Mouse (Mus musculus): ENCODE measurements around the gene Ehd2.

Ehd2 gene

GRCm38 (mm10) chr7:15910521-15910920 lies 56.8 kb downstream of the Ehd2 start:
- no peak for DNase-seq (ENCODE audit: low spot score in 2 of 2)

DNA sequence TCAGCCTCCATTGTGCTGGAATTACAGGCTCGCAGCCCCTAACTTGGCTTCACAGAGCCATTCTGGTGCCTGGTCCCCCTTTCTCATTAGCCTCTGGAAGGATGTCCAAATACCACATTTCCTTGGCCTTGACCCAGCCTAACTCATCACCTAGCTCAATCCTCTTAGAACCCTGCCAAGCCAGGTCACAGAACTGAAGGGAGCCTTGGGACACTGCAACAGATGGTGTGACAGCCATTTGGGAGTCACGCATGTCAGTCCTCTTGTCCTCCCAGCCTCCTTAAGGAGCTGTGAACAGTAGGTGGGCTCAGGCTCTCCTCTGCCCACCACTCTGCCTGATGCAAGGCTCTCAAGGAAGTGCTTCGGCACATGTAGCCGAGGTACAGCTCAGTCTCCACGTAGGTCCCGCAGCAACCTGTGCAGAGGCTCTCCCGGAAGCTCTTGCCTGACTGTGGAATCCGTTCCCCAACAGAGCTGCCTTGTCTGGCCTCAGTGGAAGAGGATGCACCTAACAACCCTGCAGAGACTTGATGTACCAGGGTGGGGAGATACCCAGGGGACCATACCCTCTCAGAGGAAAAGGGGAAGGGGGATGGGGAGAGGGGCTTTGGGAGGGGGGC lies 59.3 kb downstream of the Ehd2 start:
- DNase-seq (ENCODE audit: low spot score in 2 of 2) = no peak

GRCm38 (mm10) chr7:15906602-15907001 lies 60.8 kb downstream of the Ehd2 start:
- no peak for DNase-seq (ENCODE audit: low spot score in 2 of 2)

- DNase-seq (ENCODE audit: low spot score in 2 of 2) = no peak
These were observed 61.5 kb downstream of the Ehd2 start for GRCm38 (mm10) chr7:15905861-15906260.

DNA sequence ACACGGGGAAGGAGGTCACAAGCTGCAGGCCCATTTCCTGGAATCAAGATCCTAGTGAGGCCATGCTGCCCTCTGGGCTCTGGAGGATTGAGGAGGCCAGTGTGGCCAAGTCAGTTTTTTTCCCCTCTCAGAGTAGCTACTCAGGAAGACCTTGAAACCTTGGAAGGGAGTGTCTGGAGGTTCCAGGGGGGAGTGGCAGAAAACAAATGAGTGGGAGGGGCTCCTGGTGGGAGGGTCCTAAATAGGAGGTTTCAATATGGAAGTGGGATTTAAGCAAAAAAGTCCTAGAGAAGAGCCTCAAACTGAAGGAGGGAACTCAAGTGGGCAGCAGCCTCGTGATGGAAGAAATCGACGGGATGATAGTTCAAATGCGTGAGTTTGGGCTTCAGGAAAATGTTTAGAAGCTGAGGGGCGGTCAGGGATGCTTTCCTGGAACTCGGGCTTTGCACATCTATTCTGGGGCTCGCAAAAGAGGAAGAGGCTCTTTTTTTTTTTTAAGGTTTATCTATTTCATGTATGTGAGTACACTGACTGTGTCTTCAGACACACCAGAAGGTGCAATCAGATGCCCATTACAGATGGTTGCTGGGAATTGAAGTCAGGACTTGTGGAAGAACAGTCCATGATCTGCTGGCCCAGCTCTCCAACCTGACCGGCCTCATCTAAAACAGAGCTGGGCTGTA lies 65.9 kb downstream of the Ehd2 start:
- no peak for DNase-seq (ENCODE audit: low spot score in 2 of 2)

All from right cerebral cortex, adult 2 months (tissue).